Mouse (Mus musculus) lung, postnatal 0 days (tissue): ENCODE measurements around the gene Sgtb.

Experiments
- CTCF ChIP-seq: IDR thresholded peaks from 2 replicates; pipeline ENCODE4 v1.5.1; 2016; ENCODE audit warnings: antibody characterized with exemption, mild to moderate bottlenecking
- EP300 ChIP-seq: IDR thresholded peaks from 2 replicates; pipeline ENCODE4 v1.6.1; 2016; ENCODE audit warnings: antibody characterized with exemption, mild to moderate bottlenecking, control low read depth

- TF ChIP-seq EP300 (no peak), CTCF (no peak)
Observed at GRCm38 (mm10) chr13:104155106-104155505, 45.6 kb downstream of the Sgtb start.
